Mouse (Mus musculus) ovary, adult 18-20 months (tissue): ENCODE results near the gene Sbno1.
A peak's percentile ranks its signal among the peaks of the same experiment; 100 is the strongest.

Experiments
- DNase-seq: peaks from one replicate; pipeline ENCODE4 v3.0.0; 2022; ENCODE audit warnings: low spot score, mixed read lengths

The Sbno1 gene

DNA sequence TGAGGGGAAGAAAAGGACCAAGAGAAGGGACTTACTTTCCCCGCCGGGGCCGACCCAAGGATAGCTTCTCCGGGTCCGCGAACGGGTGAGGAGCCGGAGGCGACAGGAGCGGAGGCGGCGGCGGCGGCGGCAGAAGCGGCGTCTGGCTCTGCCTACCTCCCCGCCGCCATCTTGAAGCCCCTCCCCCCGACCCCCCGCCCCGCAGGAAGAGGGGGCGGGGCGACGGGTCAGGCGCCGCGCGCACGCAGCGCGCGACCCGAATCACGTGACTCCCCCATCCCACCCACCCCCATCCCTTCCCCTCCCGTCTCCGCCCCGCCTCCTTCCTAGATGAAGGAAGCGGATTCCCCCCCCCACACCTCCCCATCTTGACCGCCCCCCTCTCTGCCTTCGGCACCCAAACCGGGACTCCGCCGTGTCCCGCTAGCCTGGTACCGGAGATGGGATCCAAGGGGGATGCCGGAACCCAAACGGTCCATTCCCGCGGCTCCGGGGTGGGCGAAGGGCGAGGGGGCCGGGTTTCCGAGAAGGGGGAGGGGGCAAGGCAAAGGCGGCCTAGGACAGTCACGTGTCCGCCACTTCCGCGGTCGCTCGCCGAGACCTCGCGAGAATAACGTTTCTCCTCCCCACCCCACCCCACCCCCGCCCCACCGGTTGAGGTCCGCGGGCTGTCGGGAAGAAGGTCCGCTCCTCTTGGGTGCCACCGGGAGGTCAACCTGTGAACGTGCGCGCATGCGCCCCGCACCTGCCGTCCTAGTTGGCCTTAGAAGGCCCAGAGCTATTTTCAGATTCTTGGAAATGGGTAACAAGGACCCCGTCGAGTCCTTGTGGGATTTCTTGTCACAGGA, at the start of gene Sbno1:
TSS of gene Sbno1 (minus strand) at position 590 of the 848 bp plus-strand sequence.
- peak; percentile 93 for DNase-seq

DNA sequence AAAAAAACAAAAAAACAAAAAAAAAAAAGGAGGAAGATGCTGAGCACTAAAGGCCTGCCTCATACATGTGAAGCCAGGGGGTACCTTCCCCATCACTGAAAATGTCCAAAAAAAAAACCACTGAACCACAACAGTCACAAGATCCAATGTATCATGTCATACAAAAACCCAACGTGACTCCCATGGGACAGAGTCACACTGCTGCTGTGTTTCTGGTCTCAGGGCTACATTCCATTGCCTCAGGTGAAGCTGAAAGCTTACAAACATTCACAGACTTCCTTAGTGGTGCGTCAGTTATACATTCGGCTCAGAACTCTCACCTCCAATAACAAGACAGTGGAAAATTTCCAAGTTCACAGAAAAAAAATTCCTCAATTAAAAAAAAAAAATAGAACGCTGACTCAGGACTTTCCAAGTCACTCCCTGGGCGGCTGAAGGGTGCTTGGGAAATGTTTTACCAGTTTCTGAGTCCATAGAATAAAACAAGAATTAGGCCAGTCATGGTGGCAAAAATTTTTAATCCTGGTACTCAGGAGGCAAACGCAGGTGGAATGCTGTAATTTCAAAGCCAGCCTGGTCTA, 44.9 kb upstream of the Sbno1 start:
- DNase-seq, result no peak

GRCm38 (mm10) chr5:124469486-124469885, 43.7 kb upstream of the Sbno1 start:
- no peak for DNase-seq

- DNase-seq, result no peak
Observed at GRCm38 (mm10) chr5:124468365-124468764, 42.6 kb upstream of the Sbno1 start.

DNA sequence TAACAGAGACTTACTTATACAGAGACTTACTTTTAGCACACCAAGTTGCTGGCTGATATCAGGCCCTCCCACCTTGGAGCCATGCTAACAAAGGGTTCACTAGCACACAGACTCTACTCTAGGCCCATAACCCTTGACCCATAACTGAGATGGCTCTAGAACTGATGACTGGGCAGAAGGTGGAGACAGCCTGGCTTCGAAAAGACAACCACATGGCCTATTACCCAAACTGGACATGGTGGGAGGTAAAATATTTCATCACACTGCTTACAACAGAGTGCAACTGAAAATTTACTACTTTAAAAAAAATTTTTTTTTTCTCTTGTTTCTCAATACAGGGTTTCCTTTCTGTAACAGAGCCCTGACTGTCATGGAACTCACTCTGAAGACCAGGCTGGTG, 42.0 kb upstream of the Sbno1 start:
- DNase-seq, result no peak

DNA sequence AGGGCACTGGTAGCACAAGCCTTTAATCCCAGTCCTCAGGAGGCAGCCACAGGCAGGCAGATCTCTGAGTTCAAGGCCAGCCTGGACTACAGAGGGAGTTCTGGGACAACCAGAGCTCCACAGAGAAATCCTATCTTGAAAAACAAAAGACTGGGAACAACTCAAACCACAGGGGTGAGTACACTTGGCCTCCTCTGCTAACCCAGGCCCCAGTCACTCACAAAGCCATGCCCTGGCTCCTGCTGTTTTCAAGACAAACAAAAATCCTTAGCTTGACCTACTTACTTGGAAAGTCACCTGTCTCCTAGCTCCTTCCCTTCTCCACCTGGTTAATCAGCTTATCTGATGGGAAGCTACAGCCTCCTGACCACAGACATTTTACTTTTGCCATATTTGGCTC, 39.1 kb upstream of the Sbno1 start:
- no peak for DNase-seq

DNA sequence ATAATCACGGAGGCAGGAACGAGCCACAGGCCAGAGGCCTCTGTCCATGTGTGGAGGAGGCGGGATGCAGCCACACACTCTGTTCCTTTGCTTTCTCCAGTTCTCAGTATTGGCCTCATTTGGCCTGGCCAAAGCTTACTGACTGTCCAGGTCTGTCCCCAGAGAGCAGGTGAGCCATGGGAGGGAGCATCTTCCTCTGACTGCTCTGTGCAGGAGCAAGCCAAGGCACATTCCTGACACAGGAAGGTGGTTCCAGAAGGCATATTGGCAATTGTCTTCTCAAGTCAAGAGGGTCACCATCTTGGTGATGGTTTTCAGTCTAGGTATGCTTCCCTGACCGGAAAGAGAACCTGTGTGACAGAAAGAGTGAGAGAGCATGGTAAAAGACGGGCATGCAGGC, 37.7 kb upstream of the Sbno1 start:
- DNase-seq, result no peak

- DNase-seq, result no peak
Observed at GRCm38 (mm10) chr5:124462297-124463025, 36.7 kb upstream of the Sbno1 start.

- peak; percentile 64 for DNase-seq
Observed at GRCm38 (mm10) chr5:124460922-124461321, 35.1 kb upstream of the Sbno1 start.

DNA sequence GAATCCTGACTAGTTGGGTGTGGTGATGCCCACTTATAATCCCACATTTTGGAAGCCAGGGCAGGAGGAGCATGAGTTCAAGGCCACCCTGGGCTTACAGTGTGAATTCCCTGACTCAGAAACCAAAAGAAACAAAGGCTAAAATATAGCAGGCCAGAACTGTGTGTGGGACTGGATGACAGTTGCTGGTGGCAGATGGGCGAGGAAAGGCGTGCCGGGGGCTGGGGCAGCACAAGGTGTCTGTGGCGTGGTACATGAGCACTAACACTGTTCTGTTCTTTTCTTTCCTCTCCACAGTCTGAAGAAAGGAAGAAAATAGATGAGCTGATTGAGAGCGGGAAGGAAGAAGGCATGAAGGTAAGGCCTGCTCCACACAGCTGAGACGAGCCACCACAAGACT, 31.0 kb upstream of the Sbno1 start:
- no peak for DNase-seq

DNA sequence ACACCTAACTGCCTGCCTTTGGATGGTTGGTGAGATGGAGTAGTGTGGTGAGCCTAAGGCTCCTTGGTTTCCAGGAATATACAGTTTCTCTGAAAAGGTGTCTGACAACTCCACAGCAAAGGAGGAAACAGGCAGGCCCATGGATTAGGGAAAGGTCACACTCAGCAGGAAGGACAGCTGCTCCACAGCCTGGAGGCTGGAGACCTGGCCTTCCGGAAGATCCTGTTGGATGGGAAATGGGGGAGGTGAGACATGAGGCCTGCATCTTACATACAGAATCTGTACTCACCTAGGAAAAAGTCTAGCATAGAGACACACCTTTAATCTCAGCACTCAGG, 28.2 kb upstream of the Sbno1 start:
- DNase-seq, result no peak

GRCm38 (mm10) chr5:124453339-124454081, 27.7 kb upstream of the Sbno1 start:
- no peak for DNase-seq

GRCm38 (mm10) chr5:124452494-124453228, 26.9 kb upstream of the Sbno1 start:
- DNase-seq, result no peak

DNA sequence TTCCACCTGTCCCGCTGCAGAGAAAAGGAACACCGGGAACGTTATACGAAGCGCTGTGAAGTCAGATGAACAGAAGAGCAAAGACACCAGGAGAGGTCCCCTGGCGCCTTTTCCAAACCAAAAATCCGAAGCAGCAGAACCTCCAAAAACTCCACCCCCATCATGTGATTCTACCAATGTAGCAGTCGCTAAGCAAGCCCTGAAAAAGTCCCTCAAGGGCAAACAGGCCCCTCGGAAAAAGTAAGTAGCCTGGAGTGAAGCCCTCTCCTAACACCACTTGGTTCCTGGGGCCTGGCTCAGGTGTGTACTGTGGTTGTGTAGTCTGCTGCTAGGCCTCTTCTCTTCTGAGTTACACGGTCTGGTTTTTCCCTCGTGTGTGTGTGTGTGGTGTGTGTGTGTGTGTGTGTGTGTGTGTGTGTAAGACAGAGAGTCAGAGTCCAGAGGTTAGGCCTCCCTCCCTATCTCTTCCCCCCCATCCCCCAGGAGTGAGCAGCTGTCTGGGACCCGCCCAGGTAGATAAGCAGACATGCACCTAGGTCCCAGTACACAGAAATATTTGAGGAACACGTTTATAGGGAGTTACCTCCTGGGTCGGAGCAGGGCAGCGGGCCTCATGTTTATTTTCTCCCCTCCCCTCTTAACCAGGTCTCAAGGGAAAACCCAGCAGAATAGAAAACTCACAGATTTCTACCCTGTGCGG, 25.0 kb upstream of the Sbno1 start:
- no peak for DNase-seq

GRCm38 (mm10) chr5:124450051-124450450, 24.2 kb upstream of the Sbno1 start:
- DNase-seq, result no peak

GRCm38 (mm10) chr5:124449494-124449893, 23.7 kb upstream of the Sbno1 start:
- no peak for DNase-seq

GRCm38 (mm10) chr5:124446301-124446881, 20.6 kb upstream of the Sbno1 start:
- DNase-seq, result peak; percentile 72

DNA sequence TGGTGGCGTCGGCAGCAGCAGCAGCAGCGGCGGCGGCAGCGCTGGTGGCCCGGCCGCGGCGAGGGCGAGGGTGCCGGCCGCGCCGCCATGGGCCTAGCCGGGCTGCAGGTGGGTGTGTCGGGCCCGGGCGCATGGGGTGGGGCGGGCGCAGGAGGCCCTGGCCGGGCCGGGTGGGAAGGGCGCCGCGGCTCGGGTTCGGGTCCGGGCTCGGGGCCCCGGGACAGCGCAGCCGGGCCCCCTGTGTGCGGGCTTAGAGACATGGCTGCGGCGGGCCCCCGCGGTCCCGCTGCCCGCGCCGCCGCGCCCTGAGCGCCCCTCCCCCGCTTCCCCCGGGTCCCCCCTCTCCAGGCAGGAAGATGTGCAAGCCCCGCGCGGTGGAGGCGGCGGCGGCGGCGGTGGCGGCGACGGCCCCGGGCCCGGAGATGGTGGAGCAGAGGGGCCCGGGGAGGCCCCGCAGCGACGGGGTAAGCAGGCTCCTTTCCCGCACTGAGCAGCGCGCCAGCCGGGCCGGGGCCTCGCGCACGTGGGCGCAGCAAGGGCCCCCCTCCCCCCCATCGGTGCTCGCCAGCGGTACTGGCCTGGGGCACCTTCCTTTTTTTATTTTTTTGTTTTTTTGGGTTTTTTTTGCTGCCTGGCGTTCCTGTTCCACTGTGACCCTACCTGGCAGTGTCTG, 20.0 kb upstream of the Sbno1 start:
- DNase-seq, result no peak

DNA sequence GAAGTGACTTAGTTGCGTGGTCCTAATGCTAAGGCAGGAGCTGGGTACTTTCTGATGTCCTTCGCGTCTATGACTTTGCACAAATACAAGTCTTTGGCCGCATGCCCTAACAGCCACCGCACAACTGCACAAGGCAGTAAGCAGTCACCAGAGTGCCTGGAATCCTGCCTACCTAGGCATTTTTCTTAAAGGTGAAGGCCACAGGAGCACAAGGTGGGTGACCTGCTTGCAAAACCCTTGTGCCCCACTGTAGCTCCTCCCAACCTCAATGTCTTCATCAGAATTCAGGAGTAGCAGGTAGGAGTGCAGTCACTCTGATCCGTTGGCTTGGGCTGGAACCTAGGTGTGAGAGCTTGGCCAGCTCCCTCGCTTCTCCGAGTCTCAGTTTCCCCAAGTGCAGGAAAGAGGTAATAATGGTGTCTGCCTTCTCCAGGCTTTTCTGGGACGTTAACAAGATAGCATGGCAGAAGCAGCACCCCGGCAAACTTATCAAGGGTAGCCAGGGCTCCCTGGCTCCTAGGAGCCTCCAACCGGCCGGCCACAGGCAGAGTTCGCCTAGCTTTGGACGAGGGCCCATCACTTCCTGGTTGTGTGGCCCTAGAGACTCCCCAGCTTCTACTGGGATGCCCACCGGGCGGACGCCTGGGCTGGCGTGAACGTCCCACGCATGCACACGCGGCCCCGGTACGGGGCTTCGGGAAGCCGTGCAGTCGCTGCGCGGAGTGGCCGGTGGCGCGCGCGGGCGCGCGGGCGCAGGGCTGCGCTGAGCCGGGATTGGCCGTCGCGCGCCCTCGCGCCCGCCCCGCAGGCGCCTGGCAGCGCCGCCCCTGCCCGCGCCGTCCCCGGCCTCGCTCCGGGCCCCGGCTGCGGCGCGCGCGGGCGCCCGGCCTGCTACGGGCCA, 19.1 kb upstream of the Sbno1 start:
- DNase-seq, result peak; percentile 51
